Mouse (Mus musculus) CH12.LX (cell line): ENCODE data around the gene Bves.

Experiments used
- CTCF ChIP-seq, 2 experiments: IDR thresholded peaks in 1 of 2; conservative IDR thresholded peaks in 1 of 2; 2 replicates each; pipeline ENCODE4 v1.5.1; 2011 to 2012; ENCODE audit warnings: low read depth in 2 of 2, low read length in 2 of 2, improper control_type of control experiment in 1 of 2, inconsistent platforms in 1 of 2, mild to moderate bottlenecking in 1 of 2, moderate library complexity in 1 of 2
- HCFC1 ChIP-seq: IDR thresholded peaks from 2 replicates; pipeline ENCODE4 v1.6.1; 2012; ENCODE audit warnings: low read depth, mild to moderate bottlenecking, inconsistent platforms, low read length, improper control_type of control experiment
- MAX ChIP-seq: IDR thresholded peaks from 2 replicates; pipeline ENCODE4 v1.6.1; 2011; ENCODE audit warnings: low read length, improper control_type of control experiment
- MXI1 ChIP-seq: IDR thresholded peaks from 2 replicates; pipeline ENCODE4 v1.6.1; 2011; ENCODE audit warnings: mild to moderate bottlenecking, low read depth, low read length, improper control_type of control experiment
- NRF1 ChIP-seq: IDR thresholded peaks from 2 replicates; pipeline ENCODE4 v1.6.1; 2014; ENCODE audit warnings: low read depth, mild to moderate bottlenecking, inconsistent platforms, low read length, improper control_type of control experiment, moderate library complexity
- POLR2A ChIP-seq: IDR thresholded peaks from 2 replicates; pipeline ENCODE4 v1.6.1; 2011; ENCODE audit warnings: low read depth, mild to moderate bottlenecking, improper control_type of control experiment, low read length
- SIN3A ChIP-seq: IDR thresholded peaks from 2 replicates; pipeline ENCODE4 v1.6.1; 2012; ENCODE audit warnings: low read length, improper control_type of control experiment, inconsistent platforms
- USF1 ChIP-seq: IDR thresholded peaks from 2 replicates; pipeline ENCODE4 v1.6.1; 2014; ENCODE audit warnings: low read depth, mild to moderate bottlenecking, inconsistent platforms, low read length, improper control_type of control experiment
- ZNF384 ChIP-seq: IDR thresholded peaks from 2 replicates; pipeline ENCODE4 v1.6.1; 2012; ENCODE audit warnings: low read depth, low read length, improper control_type of control experiment, inconsistent platforms

GRCm38 (mm10) chr10:45366987-45367705, 31.6 kb downstream of the Bves start:
- TF ChIP-seq USF1, result no peak
- 0 out of 4 replicates have a peak, but pooled peaks of 1 of the 2 experiments have one; percentile 23 for TF ChIP-seq CTCF (conservative IDR thresholded peaks at IDR 0.05 in 1 of 2, IDR thresholded peaks at IDR 0.05 in 1 of 2; ENCODE audit: low read depth in 2 of 2, low read length in 2 of 2)
- TF ChIP-seq MAX, result no peak
- TF ChIP-seq MXI1, result no peak
- no peak for TF ChIP-seq POLR2A
- TF ChIP-seq HCFC1, result no peak
- TF ChIP-seq NRF1, result no peak
- no peak for TF ChIP-seq ZNF384
- TF ChIP-seq SIN3A, result no peak
